Mouse (Mus musculus): Measurements from ENCODE around the gene Ston2. TPM values are rescaled to one million over a fixed set of nuclear protein-coding genes. Genes with fewer than 3 reads are reported as not detected.

Ston2 gene
- polyA plus RNA-seq, 1 experiment from 2014 or later = 14.2 TPM

GRCm38 (mm10) chr12:91709634-91710033, 78.6 kb downstream of the Ston2 start:
- Histone ChIP-seq H3K9me3 (no peaks in the 10 kb centered on the region), H3K4me1 (peaks cover 10% of the 10 kb centered on the region), H3K4me3 (replicated peaks) (no peak overlapping the region), H3K27ac (no peak overlapping the region), H3K27me3 (no peaks in the 10 kb centered on the region), H3K9ac (no peak overlapping the region), H3K4me2 (no peak overlapping the region), H3K36me3 (replicated peaks) (0 out of 2 replicates have a peak, but pooled peaks cover 4% of the 10 kb centered on the region)
- 85% methylated on average over 6 of the region's 6 CpGs for WGBS
- no peak for ATAC-seq (ENCODE audit: low FRiP score)

DNA sequence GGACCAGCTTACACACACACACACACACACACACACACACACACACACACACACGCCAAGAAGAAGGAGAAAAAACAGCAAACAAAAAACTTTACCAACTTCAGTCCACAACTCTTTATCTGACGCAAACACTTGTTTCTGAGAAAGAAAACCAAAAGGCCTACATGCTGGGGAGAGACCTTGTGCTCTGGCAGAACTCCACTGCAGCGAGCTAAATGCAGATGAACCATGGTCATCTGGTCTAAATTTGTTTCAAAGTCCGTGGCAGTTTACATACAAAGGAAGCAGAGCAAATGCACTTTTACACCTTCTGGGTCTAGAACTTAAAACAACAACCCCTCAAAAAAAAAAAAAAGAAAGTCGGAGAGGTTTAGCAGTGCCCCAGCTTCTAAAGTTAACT, 79.0 kb downstream of the Ston2 start:
- 0 out of 2 replicates have a peak, but pooled peaks cover 4% of the 10 kb centered on the region for H3K36me3 ChIP-seq (replicated peaks)
- no peaks in the 10 kb centered on the region for H3K9me3 ChIP-seq
- ATAC-seq (ENCODE audit: low FRiP score) = no peak
- 82% methylated on average over 5 of the region's 5 CpGs for WGBS
- H3K4me3 ChIP-seq (replicated peaks) = no peak overlapping the region
- H3K27ac ChIP-seq = no peak overlapping the region
- no peaks in the 10 kb centered on the region for H3K27me3 ChIP-seq
- peaks cover 10% of the 10 kb centered on the region for H3K4me1 ChIP-seq
- no peak overlapping the region for H3K9ac ChIP-seq
- no peak overlapping the region for H3K4me2 ChIP-seq

- no peaks in the 10 kb centered on the region for H3K27me3 ChIP-seq
- no peak overlapping the region for H3K4me3 ChIP-seq (replicated peaks)
- H3K9me3 ChIP-seq = no peaks in the 10 kb centered on the region
- H3K27ac ChIP-seq = no peak overlapping the region
- ATAC-seq (ENCODE audit: low FRiP score) = peak; percentile 73; the same call in 1 of the 2 replicates
- no peak overlapping the region for H3K9ac ChIP-seq
- no peaks in the 10 kb centered on the region for H3K36me3 ChIP-seq (replicated peaks)
- H3K4me1 ChIP-seq = peaks cover 10% of the 10 kb centered on the region
- H3K4me2 ChIP-seq = no peak overlapping the region
- WGBS = 71% methylated on average over 4 of the region's 4 CpGs
Measured at GRCm38 (mm10) chr12:91707807-91708206, 80.4 kb downstream of the Ston2 start.

DNA sequence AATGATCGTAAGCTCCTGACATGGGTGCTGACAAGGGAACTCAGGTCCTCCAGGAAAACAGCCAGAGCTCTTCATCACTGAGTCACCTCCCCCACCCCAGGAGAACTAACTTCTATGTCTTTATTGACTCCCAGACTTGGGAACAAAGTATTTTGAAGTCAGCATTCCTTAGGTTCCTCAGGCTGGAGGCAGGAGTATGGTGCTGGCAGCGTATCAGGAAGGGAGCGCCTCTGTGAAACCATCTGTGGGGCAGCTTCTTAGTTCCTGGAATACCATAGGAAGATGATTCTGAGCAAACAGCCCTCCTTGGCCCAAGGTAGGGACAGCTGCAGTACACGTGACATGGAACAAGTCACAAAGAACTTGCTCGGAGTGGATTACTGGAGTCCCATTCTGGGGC, 84.7 kb downstream of the Ston2 start:
- no peaks in the 10 kb centered on the region for H3K27me3 ChIP-seq
- H3K4me1 ChIP-seq = peaks cover 3% of the 10 kb centered on the region; the same call in 1 of the 2 replicates
- H3K9me3 ChIP-seq = no peaks in the 10 kb centered on the region
- 86% methylated on average over 5 of the region's 5 CpGs for WGBS
- H3K9ac ChIP-seq = no peak overlapping the region
- H3K27ac ChIP-seq = no peak overlapping the region
- H3K4me2 ChIP-seq = no peak overlapping the region
- H3K36me3 ChIP-seq (replicated peaks) = no peaks in the 10 kb centered on the region
- no peak overlapping the region for H3K4me3 ChIP-seq (replicated peaks)
- no peak for ATAC-seq (ENCODE audit: low FRiP score)

DNA sequence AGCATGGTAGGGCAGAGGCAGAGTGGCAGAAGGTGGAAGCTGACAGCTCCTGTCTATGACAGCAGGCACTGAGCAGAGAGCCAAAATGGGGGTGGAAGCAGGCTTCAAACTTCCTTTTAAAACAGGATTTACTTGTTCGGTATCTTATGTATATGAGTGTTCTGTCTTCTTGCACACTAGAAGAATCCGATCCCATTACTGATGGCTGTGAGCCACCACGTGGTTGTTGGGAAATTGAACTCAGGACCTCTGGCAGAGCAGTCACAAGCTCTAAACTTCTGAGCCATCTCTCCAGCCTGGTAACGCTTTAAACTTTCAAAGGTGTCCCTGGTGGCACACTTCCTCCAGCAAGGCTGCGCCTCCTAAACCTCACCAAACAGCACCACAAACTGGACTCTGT, 85.4 kb downstream of the Ston2 start:
- no peaks in the 10 kb centered on the region for H3K4me1 ChIP-seq
- no peaks in the 10 kb centered on the region for H3K27me3 ChIP-seq
- no peak overlapping the region for H3K4me2 ChIP-seq
- H3K36me3 ChIP-seq (replicated peaks) = 0 out of 2 replicates have a peak, but pooled peaks cover 4% of the 10 kb centered on the region
- 93% methylated on average over 5 of the region's 5 CpGs for WGBS
- H3K4me3 ChIP-seq (replicated peaks) = no peak overlapping the region
- ATAC-seq (ENCODE audit: low FRiP score) = no peak
- no peaks in the 10 kb centered on the region for H3K9me3 ChIP-seq
- H3K9ac ChIP-seq = no peak overlapping the region
- H3K27ac ChIP-seq = no peak overlapping the region

DNA sequence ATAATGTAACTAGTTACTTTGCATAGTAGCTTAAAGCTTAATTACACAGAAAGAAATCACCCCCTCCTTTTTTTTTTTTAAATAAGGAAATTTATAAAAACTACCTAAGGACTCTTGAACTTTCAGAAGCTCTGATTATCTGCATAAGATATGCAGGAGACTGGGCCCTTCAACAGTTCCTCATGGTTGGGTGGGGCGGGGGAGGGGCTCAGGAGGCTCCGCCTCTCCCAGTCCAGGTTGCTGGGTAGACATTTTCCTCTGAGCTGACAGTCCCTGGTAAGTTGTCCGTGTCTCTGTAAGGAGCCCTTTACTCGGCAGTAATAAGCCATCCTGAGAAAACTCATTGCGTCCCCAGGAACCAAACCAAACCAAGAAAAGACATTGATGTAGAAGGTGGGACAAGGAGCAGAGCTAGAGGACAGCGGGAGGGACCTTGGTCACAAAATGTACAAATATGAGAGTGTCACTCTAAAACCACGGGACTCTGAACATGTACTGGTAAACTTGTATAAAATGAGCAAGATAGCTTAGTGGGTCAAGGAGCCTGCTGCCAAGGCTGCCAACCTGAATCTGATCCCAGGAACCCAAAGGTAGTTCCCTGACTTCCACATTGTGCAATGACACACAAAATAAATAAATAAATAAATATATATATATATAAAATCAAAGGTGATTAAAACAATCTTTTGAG, 88.6 kb downstream of the Ston2 start:
- Histone ChIP-seq H3K27me3 (no peaks in the 10 kb centered on the region), H3K4me3 (replicated peaks) (no peak overlapping the region), H3K9me3 (no peaks in the 10 kb centered on the region), H3K4me2 (no peak overlapping the region), H3K9ac (no peak overlapping the region), H3K27ac (no peak overlapping the region), H3K4me1 (peaks cover 5% of the 10 kb centered on the region), H3K36me3 (replicated peaks) (0 out of 2 replicates have a peak, but pooled peaks cover 5% of the 10 kb centered on the region)
- WGBS = 91% methylated on average over 7 of the region's 7 CpGs
- ATAC-seq (ENCODE audit: low FRiP score) = no peak

DNA sequence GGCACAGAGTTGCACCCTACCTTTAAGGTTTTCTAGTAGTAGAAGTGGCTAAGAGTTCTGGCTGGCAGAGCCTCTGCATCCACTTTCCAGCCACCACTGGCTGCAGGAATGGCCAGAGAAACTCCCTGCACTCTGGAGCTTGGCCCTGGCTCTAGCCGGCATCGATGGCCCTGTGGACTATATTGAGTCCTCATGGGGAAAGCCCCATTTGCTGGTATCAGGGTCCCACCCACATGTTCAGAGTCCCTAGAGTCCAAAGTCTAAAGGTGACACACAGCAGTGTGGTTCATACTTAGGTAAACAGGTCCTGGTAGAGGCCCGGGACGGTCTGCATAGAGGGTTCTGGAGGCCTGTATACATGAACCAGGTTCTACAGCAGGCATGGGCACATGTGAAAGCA, 92.0 kb downstream of the Ston2 start:
- no peaks in the 10 kb centered on the region for H3K9me3 ChIP-seq
- ATAC-seq (ENCODE audit: low FRiP score) = 0 out of 2 replicates have a peak, but pooled peaks have one; percentile 17
- no peak overlapping the region for H3K27ac ChIP-seq
- H3K27me3 ChIP-seq = no peaks in the 10 kb centered on the region
- H3K4me3 ChIP-seq (replicated peaks) = no peak overlapping the region
- H3K9ac ChIP-seq = no peak overlapping the region
- WGBS = 87% methylated on average over 4 of the region's 4 CpGs
- H3K4me2 ChIP-seq = no peak overlapping the region
- H3K36me3 ChIP-seq (replicated peaks) = 0 out of 2 replicates have a peak, but pooled peaks cover 5% of the 10 kb centered on the region
- peaks cover 5% of the 10 kb centered on the region for H3K4me1 ChIP-seq

DNA sequence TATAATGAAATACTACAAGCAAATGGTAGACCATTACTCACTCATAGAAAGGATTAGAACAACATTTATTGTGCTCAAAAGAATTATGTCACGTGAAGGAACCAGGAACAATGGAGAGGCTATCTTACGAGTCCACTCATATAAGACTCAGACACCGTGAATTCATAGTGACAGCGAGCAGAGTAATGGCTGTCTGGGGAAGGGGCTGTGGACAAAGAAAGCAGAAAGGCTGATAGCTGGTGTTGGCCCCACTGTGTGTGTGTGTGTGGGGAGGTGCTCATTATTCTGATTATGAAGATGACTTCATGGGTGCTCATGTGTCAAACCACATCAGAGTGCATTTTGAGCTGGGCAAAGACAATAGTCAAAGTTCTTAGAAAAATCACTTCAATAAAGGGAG, 92.4 kb downstream of the Ston2 start:
- Histone ChIP-seq H3K9me3 (no peaks in the 10 kb centered on the region), H3K4me1 (peaks cover 5% of the 10 kb centered on the region), H3K4me3 (replicated peaks) (no peak overlapping the region), H3K27me3 (no peaks in the 10 kb centered on the region), H3K4me2 (no peak overlapping the region), H3K9ac (no peak overlapping the region), H3K27ac (no peak overlapping the region), H3K36me3 (replicated peaks) (0 out of 2 replicates have a peak, but pooled peaks cover 5% of the 10 kb centered on the region)
- WGBS = 51% methylated on average over 4 of the region's 4 CpGs
- ATAC-seq (ENCODE audit: low FRiP score) = no peak

DNA sequence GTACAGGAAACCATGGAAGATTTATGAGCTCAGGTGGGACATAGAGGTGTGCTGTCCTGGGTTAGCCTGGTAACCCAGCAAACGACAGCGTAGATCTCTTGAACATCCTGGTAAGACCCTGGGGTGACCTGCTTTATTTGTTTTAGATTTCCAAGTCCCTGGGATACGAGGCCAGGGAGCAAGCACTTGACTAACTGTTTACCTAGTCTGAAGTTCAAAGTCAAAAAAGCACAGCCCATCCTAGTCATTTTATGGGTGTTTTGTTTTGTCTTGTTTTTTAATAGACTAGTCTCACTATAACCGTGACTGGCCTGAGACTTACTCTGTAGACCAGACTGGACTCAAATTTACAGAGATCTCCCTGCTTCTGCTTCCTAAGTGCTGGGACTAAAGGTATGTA, 93.4 kb downstream of the Ston2 start:
- WGBS = 88% methylated on average over 4 of the region's 4 CpGs

DNA sequence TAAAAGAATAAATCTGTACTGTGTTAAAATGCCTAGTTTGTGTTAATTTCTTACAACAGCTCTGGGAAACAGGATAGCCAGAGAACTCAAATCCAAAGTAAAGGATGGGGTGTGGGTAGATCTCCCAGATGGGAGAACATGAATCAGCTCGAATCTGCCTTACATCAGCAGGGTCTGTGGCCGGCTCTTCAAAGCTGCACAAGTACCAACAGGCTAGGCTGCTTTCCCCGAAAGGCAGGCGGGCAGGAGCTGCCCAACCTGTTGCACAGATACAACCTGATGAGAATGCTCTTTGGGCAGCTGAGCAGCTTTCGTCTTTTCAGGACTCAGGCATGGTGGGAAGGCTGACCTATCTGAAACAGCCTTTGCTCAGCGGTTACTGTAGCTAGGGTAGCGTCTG, 94.6 kb downstream of the Ston2 start:
- no peak for ATAC-seq (ENCODE audit: low FRiP score)
- 0 out of 2 replicates have a peak, but pooled peaks cover 5% of the 10 kb centered on the region for H3K36me3 ChIP-seq (replicated peaks)
- H3K9ac ChIP-seq = no peak overlapping the region
- H3K4me2 ChIP-seq = no peak overlapping the region
- H3K9me3 ChIP-seq = no peaks in the 10 kb centered on the region
- H3K4me1 ChIP-seq = peaks cover 5% of the 10 kb centered on the region
- no peak overlapping the region for H3K4me3 ChIP-seq (replicated peaks)
- WGBS = 85% methylated on average over 7 of the region's 7 CpGs
- H3K27ac ChIP-seq = no peak overlapping the region
- H3K27me3 ChIP-seq = no peaks in the 10 kb centered on the region

More for the DNA sequence above, 93.4 kb downstream of the Ston2 start:
- Histone ChIP-seq H3K4me1 (peaks cover 5% of the 10 kb centered on the region), H3K9ac (no peak overlapping the region), H3K4me2 (no peak overlapping the region), H3K36me3 (replicated peaks) (0 out of 2 replicates have a peak, but pooled peaks cover 5% of the 10 kb centered on the region), H3K9me3 (no peaks in the 10 kb centered on the region), H3K27ac (no peak overlapping the region), H3K27me3 (no peaks in the 10 kb centered on the region), H3K4me3 (replicated peaks) (no peak overlapping the region)
- no peak for ATAC-seq (ENCODE audit: low FRiP score)

- no peak overlapping the region for H3K9ac ChIP-seq
- H3K4me1 ChIP-seq = peaks cover 5% of the 10 kb centered on the region
- 90% methylated on average over 3 of the region's 3 CpGs for WGBS
- H3K36me3 ChIP-seq (replicated peaks) = 0 out of 2 replicates have a peak, but pooled peaks cover 2% of the 10 kb centered on the region
- H3K4me2 ChIP-seq = no peak overlapping the region
- no peaks in the 10 kb centered on the region for H3K9me3 ChIP-seq
- ATAC-seq (ENCODE audit: low FRiP score) = no peak
- no peaks in the 10 kb centered on the region for H3K27me3 ChIP-seq
- no peak overlapping the region for H3K27ac ChIP-seq
- no peak overlapping the region for H3K4me3 ChIP-seq (replicated peaks)
Measured at GRCm38 (mm10) chr12:91692991-91693390, 95.2 kb downstream of the Ston2 start.

GRCm38 (mm10) chr12:91685674-91686290, 102.4 kb downstream of the Ston2 start:
- H3K4me1 ChIP-seq = peaks cover 45% of the 10 kb centered on the region
- H3K9me3 ChIP-seq = no peaks in the 10 kb centered on the region
- H3K27me3 ChIP-seq = no peaks in the 10 kb centered on the region
- H3K27ac ChIP-seq = peak overlapping the region; percentile 95
- H3K4me2 ChIP-seq = peak overlapping the region; percentile 58
- peak; percentile 27; the same call in 1 of the 2 replicates for ATAC-seq (ENCODE audit: low FRiP score)
- H3K4me3 ChIP-seq (replicated peaks) = peak overlapping the region; percentile 28
- H3K36me3 ChIP-seq (replicated peaks) = no peaks in the 10 kb centered on the region
- 10% methylated on average over 13 of the region's 13 CpGs for WGBS
- H3K9ac ChIP-seq = peak overlapping the region; percentile 48
